9 mouse cellular contexts compared by ENCODE assay signal in the genomic region with DNA sequence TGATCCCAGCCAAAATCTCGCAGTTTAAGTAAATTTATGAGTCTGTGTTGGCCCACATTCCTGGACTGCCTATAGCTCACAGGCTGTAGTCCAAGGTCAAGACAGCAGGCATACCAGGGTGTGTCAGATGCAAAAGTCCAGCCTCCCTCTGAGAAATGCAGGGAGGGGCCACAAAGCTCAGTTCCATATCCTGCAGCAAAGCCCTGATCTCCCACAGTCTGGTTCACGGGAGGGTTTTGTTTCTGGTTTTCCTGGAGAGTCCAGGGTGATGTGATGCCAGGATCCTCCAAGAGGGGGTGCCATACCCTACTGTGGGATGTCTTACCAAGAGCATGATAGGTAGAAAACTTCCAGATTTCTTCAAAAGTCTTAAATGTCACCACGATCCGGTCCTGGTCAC. TPM values are rescaled to one million over a fixed set of nuclear protein-coding genes. Genes with fewer than 3 reads are reported as not detected.
DNase-seq lines count a peak whose midpoint lies in the region; ATAC-seq and TF ChIP-seq lines count a peak whose summit lies in the region.
"Had no signal": no experiment of that assay in that cellular context is flagged by ENCODE, and none has a peak within 500 bp of the region (broad histone marks: within the 10 kb centered on the region; RNA-seq: fewer than 3 reads in every experiment).

No protein-coding gene starts in this region.

- no peak for TF ChIP-seq EP300 in heart, adult 2 months (IDR thresholded peaks at IDR 0.05; ENCODE audit: insufficient read depth, low read depth, low read length)

- H3K9ac ChIP-seq in heart, adult 2 months (ENCODE audit: low read depth, low read length), result no peak overlapping the region
- H3K9ac ChIP-seq in heart, embryonic 12.5 days, result no peak overlapping the region
- H3K9ac ChIP-seq: midbrain, embryonic 12.5 days had no signal

- no peaks in the 10 kb centered on the region for H3K79me3 ChIP-seq in C2C12 (ENCODE audit: low read depth)

- H3K36me3 ChIP-seq in heart, adult 2 months (ENCODE audit: control insufficient read depth, insufficient read depth, low read length), result no peaks in the 10 kb centered on the region
- no peaks in the 10 kb centered on the region for H3K36me3 ChIP-seq in heart, embryonic 12.5 days
- no peaks in the 10 kb centered on the region for H3K36me3 ChIP-seq in C2C12 (ENCODE audit: control insufficient read depth, insufficient read depth)
- H3K36me3 ChIP-seq in forebrain, embryonic 10.5 days (replicated peaks), result no peaks in the 10 kb centered on the region
- H3K36me3 ChIP-seq: midbrain, embryonic 12.5 days had no signal

- H3K9me3 ChIP-seq in heart, embryonic 12.5 days (replicated peaks), result no peaks in the 10 kb centered on the region
- no peaks in the 10 kb centered on the region for H3K9me3 ChIP-seq in forebrain, embryonic 10.5 days
- H3K9me3 ChIP-seq: midbrain, embryonic 12.5 days had no signal

- peak; percentile 77 for TF ChIP-seq CTCF in heart, adult 2 months (IDR thresholded peaks at IDR 0.05)
- peak; percentile 11 for TF ChIP-seq CTCF in C2C12 (IDR thresholded peaks at IDR 0.05; ENCODE audit: control insufficient read depth, insufficient read depth, insufficient read length)

- no peak overlapping the region for H3K4me2 ChIP-seq in heart, embryonic 12.5 days
- H3K4me2 ChIP-seq: midbrain, embryonic 12.5 days had no signal

- no peak for ATAC-seq in heart, embryonic 12.5 days (ENCODE audit: insufficient number of reproducible peaks, low FRiP score)
- ATAC-seq in granulocyte monocyte progenitor cell, adult 5-6 weeks (replicated peaks; ENCODE audit: poor library complexity, severe bottlenecking), result 0 out of 2 replicates have a peak, but pooled peaks have one; percentile 36

- peak in 1 of 2 experiments; percentile 63 for DNase-seq in heart, adult 2 months
- peak; percentile 47 for DNase-seq in adrenal gland, adult 8-10 months
- peak; percentile 29 for DNase-seq in layer of hippocampus, adult 9-11 months
- peak; percentile 37 for DNase-seq in mesoderm, embryonic 11.5 days (ENCODE audit: low read depth, low spot score)
- no peak for DNase-seq in forebrain, embryonic 10.5 days (ENCODE audit: extremely low spot score, low spot score)

- H3K4me3 ChIP-seq in heart, adult 2 months, result no peak overlapping the region
- no peak overlapping the region for H3K4me3 ChIP-seq in heart, embryonic 12.5 days
- H3K4me3 ChIP-seq in C2C12 (ENCODE audit: insufficient read depth, poor library complexity, severe bottlenecking), result no peak overlapping the region
- H3K4me3 ChIP-seq in forebrain, embryonic 10.5 days, result no peak overlapping the region
- H3K4me3 ChIP-seq: midbrain, embryonic 12.5 days had no signal

- H3K27me3 ChIP-seq in heart, adult 2 months (ENCODE audit: control insufficient read depth, insufficient read depth, low read length), result no peaks in the 10 kb centered on the region
- no peaks in the 10 kb centered on the region for H3K27me3 ChIP-seq in heart, embryonic 12.5 days (replicated peaks)
- H3K27me3 ChIP-seq in C2C12 (ENCODE audit: control insufficient read depth, insufficient read depth, insufficient read length), result no peaks in the 10 kb centered on the region
- H3K27me3 ChIP-seq in forebrain, embryonic 10.5 days (ENCODE audit: poor library complexity, severe bottlenecking), result no peaks in the 10 kb centered on the region
- H3K27me3 ChIP-seq: midbrain, embryonic 12.5 days had no signal

- H3K79me2 ChIP-seq in heart, adult 2 months (replicated peaks; ENCODE audit: control insufficient read depth, insufficient read depth, low read length), result no peaks in the 10 kb centered on the region
- no peaks in the 10 kb centered on the region for H3K79me2 ChIP-seq in C2C12 (ENCODE audit: control insufficient read depth, insufficient read depth)

- peaks cover 14% of the 10 kb centered on the region for H3K4me1 ChIP-seq in heart, adult 2 months (ENCODE audit: control insufficient read depth, insufficient read depth, low read length)
- peaks cover 43% of the 10 kb centered on the region for H3K4me1 ChIP-seq in heart, embryonic 12.5 days (replicated peaks)
- H3K4me1 ChIP-seq in forebrain, embryonic 10.5 days, result no peaks in the 10 kb centered on the region
- H3K4me1 ChIP-seq: midbrain, embryonic 12.5 days had no signal

- TF ChIP-seq POLR2A in heart, adult 2 months (IDR thresholded peaks at IDR 0.05; ENCODE audit: insufficient read depth, low read depth, low read length), result no peak

- intact Hi-C loops in heart, adult 2 months (cut with DNase I), result loop anchor here (5.0 kb wide), 1 partner anchor 34 kb away; no protein-coding TSS in a partner anchor

- no peak overlapping the region for H3K27ac ChIP-seq in heart, adult 2 months
- no peak overlapping the region for H3K27ac ChIP-seq in heart, embryonic 12.5 days (ENCODE audit: poor library complexity, severe bottlenecking)
- H3K27ac ChIP-seq in forebrain, embryonic 10.5 days, result no peak overlapping the region
- H3K27ac ChIP-seq: midbrain, embryonic 12.5 days had no signal

- WGBS in heart, adult 2 months, result 42% methylated on average over 4 of the region's 4 CpGs
- 48% methylated on average over 4 of the region's 4 CpGs for WGBS in heart, embryonic 12.5 days
- 67% methylated on average over 4 of the region's 4 CpGs for WGBS in forebrain, embryonic 10.5 days

- H3ac ChIP-seq in C2C12 (ENCODE audit: control insufficient read depth, insufficient read length, low read depth), result no peak overlapping the region

TF ChIP-seq in C2C12, 6 proteins besides CTCF, POLR2A, EP300 and RAD21:
- TF ChIP-seq MYOG (IDR thresholded peaks at IDR 0.05; ENCODE audit: control insufficient read depth, extremely low read depth, insufficient read length), result no peak
- no peak for TF ChIP-seq MAX (IDR thresholded peaks at IDR 0.05)
- no peak for TF ChIP-seq CEBPB (IDR thresholded peaks at IDR 0.05; ENCODE audit: low read depth)

RNA-seq across cellular contexts. Expression of a gene that starts 21.8 kb away (rescaled TPM):
- 1 to 10 TPM; 5.7 to 7.2 TPM for total RNA-seq in heart, adult 2 months (2021)
- 6.3 and 6.8 TPM in 2 replicates for polyA plus RNA-seq in heart, adult 2 months (2012; rRNA removed)
- 10.0 and 10.4 TPM in 2 replicates for polyA plus RNA-seq in heart, embryonic 12.5 days (2016; fragmentation: Nextera tagmentation; extraction: Ambion mirVana)
- polyA plus RNA-seq in C2C12 (2012; fragmentation: generic; extraction: Trizol), result 0.20 TPM
- total RNA-seq in adrenal gland, adult 8-10 months (2022), result 10 to 100 TPM; 34.2 to 35.9 (median 35.1) TPM
- 3.9 and 26.5 TPM in 2 replicates for total RNA-seq in granulocyte monocyte progenitor cell, adult 5-6 weeks (2014; fragmentation: Nextera tagmentation)
- 3.9 and 5.1 TPM in 2 replicates for total RNA-seq in granulocyte monocyte progenitor cell, adult 5-6 weeks (2017)
- 3.9 and 4.5 TPM in 2 replicates for polyA plus RNA-seq in forebrain, embryonic 10.5 days (2016; fragmentation: Nextera tagmentation; extraction: Ambion mirVana)

RNA-seq across cellular contexts. Expression of a gene that starts 38.4 kb away (rescaled TPM):
- 100 to 1,000 TPM; 101 to 102 TPM for total RNA-seq in heart, adult 2 months (2021)
- polyA plus RNA-seq in heart, adult 2 months (2012; rRNA removed), result 130 and 147 TPM in 2 replicates
- 4.3 and 4.8 TPM in 2 replicates for polyA plus RNA-seq in heart, embryonic 12.5 days (2016; fragmentation: Nextera tagmentation; extraction: Ambion mirVana)
- polyA plus RNA-seq in C2C12 (2012; fragmentation: generic; extraction: Trizol), result 12.0 TPM
- 100 to 1,000 TPM in 1 of 4 experiments, 10 to 100 TPM in 3; 21.3 to 114 (median 48.7) TPM for total RNA-seq in adrenal gland, adult 8-10 months (2022)
- total RNA-seq in granulocyte monocyte progenitor cell, adult 5-6 weeks (2014; fragmentation: Nextera tagmentation), result not detected in 2 replicates
- total RNA-seq in granulocyte monocyte progenitor cell, adult 5-6 weeks (2017), result not detected in 2 replicates
- 3.1 and 3.6 TPM in 2 replicates for polyA plus RNA-seq in forebrain, embryonic 10.5 days (2016; fragmentation: Nextera tagmentation; extraction: Ambion mirVana)

RNA-seq across cellular contexts. Expression of a gene that starts 39.7 kb away (rescaled TPM):
- 10 to 100 TPM; 20.1 to 20.8 TPM for total RNA-seq in heart, adult 2 months (2021)
- 32.7 and 41.0 TPM in 2 replicates for polyA plus RNA-seq in heart, adult 2 months (2012; rRNA removed)
- polyA plus RNA-seq in heart, embryonic 12.5 days (2016; fragmentation: Nextera tagmentation; extraction: Ambion mirVana), result 3.8 and 3.9 TPM in 2 replicates
- polyA plus RNA-seq in C2C12 (2012; fragmentation: generic; extraction: Trizol), result 0.08 TPM
- 10 to 100 TPM in 2 of 4 experiments, 1 to 10 TPM in 2; 4.4 to 21.5 (median 11.4) TPM for total RNA-seq in adrenal gland, adult 8-10 months (2022)
- 1.6 TPM in 1 of 2 replicates, not detected in the other for total RNA-seq in granulocyte monocyte progenitor cell, adult 5-6 weeks (2014; fragmentation: Nextera tagmentation)
- 0.22 TPM in 1 of 2 replicates, not detected in the other for total RNA-seq in granulocyte monocyte progenitor cell, adult 5-6 weeks (2017)
- polyA plus RNA-seq in forebrain, embryonic 10.5 days (2016; fragmentation: Nextera tagmentation; extraction: Ambion mirVana), result 0.49 TPM in 1 of 2 replicates, not detected in the other

Comparison
In these comparisons a context has a peak if more than half of its experiments do, and no peak if none do; other contexts are left out.
1. RNA of a gene that starts 38.4 kb away (polyA plus RNA-seq): 130 to 147 TPM in heart, adult 2 months; 12.0 TPM in C2C12 (single experiment), 4.3 to 4.8 TPM in heart, embryonic 12.5 days and 3.1 to 3.6 TPM in forebrain, embryonic 10.5 days; every median in the first group is over 10 times any median in the second.